Mouse (Mus musculus): ENCODE results near the gene Tssk2. TPM values are rescaled to one million over a fixed set of nuclear protein-coding genes. Genes with fewer than 3 reads are reported as not detected.
A peak's percentile ranks its signal among the peaks of the same experiment; 100 is the strongest.

The Tssk2 gene
- polyA plus RNA-seq (2014; fragmentation: Nextera tagmentation; extraction: Ambion mirVana) = not detected in 2 replicates

DNA sequence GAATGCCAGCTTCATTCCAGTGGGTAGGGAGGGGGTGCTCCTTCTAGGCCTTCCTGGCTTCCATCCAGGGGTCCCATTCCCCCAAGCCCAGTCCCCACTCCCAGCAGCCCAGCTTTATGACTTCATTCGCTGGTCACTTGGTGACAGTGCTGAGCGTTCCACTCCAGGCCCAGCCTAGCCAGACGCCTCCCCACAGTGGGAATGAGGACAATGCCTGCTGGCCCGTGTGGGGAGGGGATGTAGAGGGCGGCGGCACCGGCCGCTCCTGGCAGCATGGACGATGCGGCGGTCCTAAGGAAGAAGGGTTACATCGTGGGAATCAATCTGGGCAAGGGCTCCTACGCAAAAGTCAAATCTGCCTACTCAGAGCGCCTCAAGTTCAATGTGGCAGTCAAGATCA lies at the start of gene Tssk2, which contains the start of gene Dgcr2:
Gene Tssk2, plus strand, starts transcription at position 176 of the 400 bp plus-strand sequence.
Gene Dgcr2, minus strand, starts transcription at position 101 of the 400 bp plus-strand sequence.
- Histone ChIP-seq H3K9ac (replicated peaks; ENCODE audit: low read length) (no peak within 1 kb of the TSS), H3K36me3 (ENCODE audit: control insufficient read depth, insufficient read depth, low read length) (peaks cover 51% of the 10 kb centered on the region), H3K4me3 (replicated peaks; ENCODE audit: low read depth, low read length) (no peak within 1 kb of the TSS), H3K4me2 (ENCODE audit: low read length) (no peak within 1 kb of the TSS), H3K9me3 (ENCODE audit: control insufficient read depth, low read length) (no peaks in the 10 kb centered on the region), H3K4me1 (ENCODE audit: control insufficient read depth, insufficient read depth, low read length) (no peaks in the 10 kb centered on the region), H3K27ac (replicated peaks; ENCODE audit: low read depth, low read length) (no peak within 1 kb of the TSS), H3K27me3 (ENCODE audit: control insufficient read depth, insufficient read depth, low read length) (no peaks in the 10 kb centered on the region)
- no peak for ATAC-seq (ENCODE audit: low FRiP score, low TSS enrichment)
- no peak for DNase-seq
- WGBS = 91% methylated on average over 14 of the region's 14 CpGs

DNA sequence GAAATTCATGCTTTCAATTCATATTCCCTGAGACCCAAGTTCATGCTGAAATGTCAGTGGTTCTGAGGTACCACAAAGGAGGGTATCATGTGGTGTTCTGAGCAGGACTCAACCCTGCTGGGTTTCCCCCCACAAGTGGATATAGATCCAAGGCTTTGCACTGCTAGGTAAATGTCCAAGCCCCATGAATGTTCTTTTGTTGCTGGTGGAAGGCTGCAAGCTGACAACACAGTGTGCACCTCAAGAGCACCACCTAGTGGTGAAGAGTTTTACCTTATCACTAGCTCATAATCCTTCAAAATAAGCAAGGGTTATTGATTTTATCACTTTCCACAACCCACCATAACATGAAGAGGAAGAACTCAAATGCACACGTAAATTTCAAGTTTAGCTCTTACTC lies 49.5 kb upstream of the Tssk2 start:
- H3K36me3 ChIP-seq (ENCODE audit: control insufficient read depth, insufficient read depth, low read length) = peaks cover 92% of the 10 kb centered on the region
- WGBS = 26% methylated on average over 1 of the region's 1 CpGs
- no peak overlapping the region for H3K4me2 ChIP-seq (ENCODE audit: low read length)
- DNase-seq = peak; percentile 94
- ATAC-seq (ENCODE audit: low FRiP score, low TSS enrichment) = no peak; the same call in 1 of the 2 replicates
- no peaks in the 10 kb centered on the region for H3K4me1 ChIP-seq (ENCODE audit: control insufficient read depth, insufficient read depth, low read length)
- H3K9ac ChIP-seq (replicated peaks; ENCODE audit: low read length) = 0 out of 2 replicates have a peak overlapping the region, but pooled peaks have one; percentile 14
- no peaks in the 10 kb centered on the region for H3K9me3 ChIP-seq (ENCODE audit: control insufficient read depth, low read length)
- H3K27ac ChIP-seq (replicated peaks; ENCODE audit: low read depth, low read length) = peak overlapping the region; percentile 69
- no peak overlapping the region for H3K4me3 ChIP-seq (replicated peaks; ENCODE audit: low read depth, low read length)
- H3K27me3 ChIP-seq (ENCODE audit: control insufficient read depth, insufficient read depth, low read length) = no peaks in the 10 kb centered on the region

DNA sequence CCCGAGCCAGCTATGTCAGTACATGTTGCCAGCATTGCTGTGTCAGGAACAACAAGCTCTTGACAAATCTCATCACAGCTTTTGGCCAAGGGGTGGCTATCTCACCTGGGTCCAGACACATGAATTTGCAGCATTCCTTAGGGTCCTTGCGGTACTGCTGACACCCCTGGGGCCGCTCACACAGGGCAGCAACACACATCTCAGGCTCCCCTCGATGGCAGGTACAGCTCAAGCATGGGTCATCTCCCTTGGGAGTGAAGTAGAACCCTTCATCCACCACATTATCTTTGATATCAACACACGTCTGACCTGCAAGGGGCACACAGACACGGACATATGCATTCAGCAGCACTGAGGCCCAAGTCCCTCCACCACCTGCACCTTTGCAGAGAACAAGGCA lies 49.0 kb upstream of the Tssk2 start:
- peaks cover 91% of the 10 kb centered on the region for H3K36me3 ChIP-seq (ENCODE audit: control insufficient read depth, insufficient read depth, low read length)
- WGBS = 86% methylated on average over 6 of the region's 6 CpGs

DNA sequence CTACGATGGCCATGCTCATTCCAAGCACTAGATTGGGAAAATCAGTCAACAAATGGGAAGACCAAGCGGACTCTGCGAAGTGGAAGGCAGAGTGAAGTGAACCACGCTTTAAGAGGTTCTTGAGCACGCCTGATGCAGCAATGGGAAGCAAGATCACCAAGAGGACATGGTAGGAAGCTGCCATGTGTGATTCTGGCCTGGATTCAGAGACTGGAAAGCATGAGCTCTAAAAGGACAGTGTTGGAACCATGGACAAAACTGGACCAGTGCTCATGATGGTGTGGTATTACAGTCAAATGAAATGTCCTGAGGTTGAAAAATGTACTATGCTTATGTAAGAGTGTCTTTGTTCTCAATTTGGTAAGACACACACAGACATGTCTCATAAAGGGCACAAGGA lies 47.1 kb upstream of the Tssk2 start:
- H3K27ac ChIP-seq (replicated peaks; ENCODE audit: low read depth, low read length) = no peak overlapping the region
- DNase-seq (no peak), ATAC-seq (ENCODE audit: low FRiP score, low TSS enrichment) (no peak)
- 96% methylated on average over 5 of the region's 5 CpGs for WGBS
- no peak overlapping the region for H3K4me2 ChIP-seq (ENCODE audit: low read length)
- H3K36me3 ChIP-seq (ENCODE audit: control insufficient read depth, insufficient read depth, low read length) = peaks cover 87% of the 10 kb centered on the region
- no peaks in the 10 kb centered on the region for H3K4me1 ChIP-seq (ENCODE audit: control insufficient read depth, insufficient read depth, low read length)
- H3K9ac ChIP-seq (replicated peaks; ENCODE audit: low read length) = no peak overlapping the region
- H3K4me3 ChIP-seq (replicated peaks; ENCODE audit: low read depth, low read length) = no peak overlapping the region
- no peaks in the 10 kb centered on the region for H3K27me3 ChIP-seq (ENCODE audit: control insufficient read depth, insufficient read depth, low read length)
- H3K9me3 ChIP-seq (ENCODE audit: control insufficient read depth, low read length) = no peaks in the 10 kb centered on the region

More for the DNA sequence above, 49.0 kb upstream of the Tssk2 start:
- DNase-seq = no peak
- H3K4me2 ChIP-seq (ENCODE audit: low read length) = no peak overlapping the region
- H3K27me3 ChIP-seq (ENCODE audit: control insufficient read depth, insufficient read depth, low read length) = no peaks in the 10 kb centered on the region
- ATAC-seq (ENCODE audit: low FRiP score, low TSS enrichment) = no peak
- H3K27ac ChIP-seq (replicated peaks; ENCODE audit: low read depth, low read length) = no peak overlapping the region
- H3K4me1 ChIP-seq (ENCODE audit: control insufficient read depth, insufficient read depth, low read length) = no peaks in the 10 kb centered on the region
- H3K4me3 ChIP-seq (replicated peaks; ENCODE audit: low read depth, low read length) = no peak overlapping the region
- no peaks in the 10 kb centered on the region for H3K9me3 ChIP-seq (ENCODE audit: control insufficient read depth, low read length)
- H3K9ac ChIP-seq (replicated peaks; ENCODE audit: low read length) = no peak overlapping the region

DNA sequence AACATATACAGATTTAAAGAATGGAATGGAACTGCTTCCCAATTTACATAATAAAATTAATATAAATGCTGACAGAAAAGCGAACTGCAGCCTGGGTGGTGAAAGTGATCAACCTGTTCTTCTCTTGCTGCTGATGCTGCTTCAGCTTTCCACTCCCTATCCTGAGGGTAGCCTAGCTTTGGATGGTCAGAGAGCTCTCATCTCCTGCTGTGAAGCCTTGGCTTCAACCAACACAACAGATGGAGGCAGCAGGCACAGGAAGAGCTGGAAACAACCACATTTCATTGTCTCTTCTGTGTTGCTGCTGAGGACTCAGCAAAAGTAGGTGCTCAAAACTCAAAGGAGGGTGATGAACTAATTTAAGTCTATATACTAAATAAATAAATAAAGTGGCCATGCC lies 46.6 kb upstream of the Tssk2 start:
- ATAC-seq (ENCODE audit: low FRiP score, low TSS enrichment) (no peak), DNase-seq (no peak)
- no peak overlapping the region for H3K27ac ChIP-seq (replicated peaks; ENCODE audit: low read depth, low read length)
- 98% methylated on average over 1 of the region's 1 CpGs for WGBS
- peaks cover 87% of the 10 kb centered on the region for H3K36me3 ChIP-seq (ENCODE audit: control insufficient read depth, insufficient read depth, low read length)
- H3K9ac ChIP-seq (replicated peaks; ENCODE audit: low read length) = no peak overlapping the region
- H3K4me2 ChIP-seq (ENCODE audit: low read length) = no peak overlapping the region
- H3K4me3 ChIP-seq (replicated peaks; ENCODE audit: low read depth, low read length) = no peak overlapping the region
- no peaks in the 10 kb centered on the region for H3K9me3 ChIP-seq (ENCODE audit: control insufficient read depth, low read length)
- H3K27me3 ChIP-seq (ENCODE audit: control insufficient read depth, insufficient read depth, low read length) = no peaks in the 10 kb centered on the region
- no peaks in the 10 kb centered on the region for H3K4me1 ChIP-seq (ENCODE audit: control insufficient read depth, insufficient read depth, low read length)

DNA sequence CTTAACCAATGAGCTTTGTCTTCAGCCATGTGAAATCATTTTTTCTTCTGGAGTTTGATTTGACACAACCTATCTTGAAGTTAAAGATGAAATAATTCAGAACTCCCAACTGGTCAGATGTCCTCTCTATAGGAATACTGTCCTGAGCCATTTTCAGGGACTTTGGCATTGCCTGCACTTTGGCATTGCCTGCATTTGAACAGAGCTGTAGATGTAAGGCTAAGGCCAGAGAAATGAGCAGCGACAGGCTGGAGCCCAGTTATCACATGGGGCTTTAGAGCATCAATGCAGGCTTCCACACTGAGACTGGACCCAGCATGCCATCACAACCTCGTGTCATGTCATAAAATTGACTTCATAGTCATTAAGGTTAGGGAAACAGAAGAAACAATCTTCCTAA lies 45.2 kb upstream of the Tssk2 start:
- Histone ChIP-seq H3K9ac (replicated peaks; ENCODE audit: low read length) (no peak overlapping the region), H3K4me1 (ENCODE audit: control insufficient read depth, insufficient read depth, low read length) (no peaks in the 10 kb centered on the region), H3K4me2 (ENCODE audit: low read length) (no peak overlapping the region), H3K27ac (replicated peaks; ENCODE audit: low read depth, low read length) (no peak overlapping the region), H3K4me3 (replicated peaks; ENCODE audit: low read depth, low read length) (no peak overlapping the region), H3K36me3 (ENCODE audit: control insufficient read depth, insufficient read depth, low read length) (peaks cover 87% of the 10 kb centered on the region), H3K9me3 (ENCODE audit: control insufficient read depth, low read length) (no peaks in the 10 kb centered on the region), H3K27me3 (ENCODE audit: control insufficient read depth, insufficient read depth, low read length) (no peaks in the 10 kb centered on the region)
- ATAC-seq (ENCODE audit: low FRiP score, low TSS enrichment) (no peak), DNase-seq (no peak)
- WGBS = 91% methylated on average over 2 of the region's 2 CpGs

DNA sequence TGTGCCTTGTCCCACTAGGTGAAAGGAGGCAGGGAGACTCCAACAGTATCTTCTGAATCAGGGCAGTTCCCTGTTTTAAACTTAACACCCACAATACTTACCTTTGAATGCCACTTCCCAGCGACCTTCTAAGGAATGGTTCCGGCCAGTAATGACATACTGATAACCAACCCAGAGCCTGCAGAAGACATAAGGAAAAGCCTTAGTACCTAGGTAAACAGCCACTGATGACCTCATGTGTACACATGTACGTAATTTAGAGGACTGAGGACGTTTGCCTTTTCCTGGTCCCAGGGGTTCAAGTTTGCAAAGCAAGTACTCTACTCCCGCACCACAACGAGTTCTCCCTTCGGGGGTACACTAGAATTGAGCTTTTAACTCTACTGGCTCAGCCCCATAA lies 41.3 kb upstream of the Tssk2 start:
- H3K36me3 ChIP-seq (ENCODE audit: control insufficient read depth, insufficient read depth, low read length) = peaks cover 74% of the 10 kb centered on the region
- no peak overlapping the region for H3K27ac ChIP-seq (replicated peaks; ENCODE audit: low read depth, low read length)
- H3K4me2 ChIP-seq (ENCODE audit: low read length) = no peak overlapping the region
- DNase-seq (no peak), ATAC-seq (ENCODE audit: low FRiP score, low TSS enrichment) (no peak)
- 93% methylated on average over 7 of the region's 7 CpGs for WGBS
- H3K27me3 ChIP-seq (ENCODE audit: control insufficient read depth, insufficient read depth, low read length) = no peaks in the 10 kb centered on the region
- 0 out of 2 replicates have a peak, but pooled peaks cover 3% of the 10 kb centered on the region for H3K4me1 ChIP-seq (ENCODE audit: control insufficient read depth, insufficient read depth, low read length)
- no peaks in the 10 kb centered on the region for H3K9me3 ChIP-seq (ENCODE audit: control insufficient read depth, low read length)
- H3K9ac ChIP-seq (replicated peaks; ENCODE audit: low read length) = no peak overlapping the region
- H3K4me3 ChIP-seq (replicated peaks; ENCODE audit: low read depth, low read length) = no peak overlapping the region

DNA sequence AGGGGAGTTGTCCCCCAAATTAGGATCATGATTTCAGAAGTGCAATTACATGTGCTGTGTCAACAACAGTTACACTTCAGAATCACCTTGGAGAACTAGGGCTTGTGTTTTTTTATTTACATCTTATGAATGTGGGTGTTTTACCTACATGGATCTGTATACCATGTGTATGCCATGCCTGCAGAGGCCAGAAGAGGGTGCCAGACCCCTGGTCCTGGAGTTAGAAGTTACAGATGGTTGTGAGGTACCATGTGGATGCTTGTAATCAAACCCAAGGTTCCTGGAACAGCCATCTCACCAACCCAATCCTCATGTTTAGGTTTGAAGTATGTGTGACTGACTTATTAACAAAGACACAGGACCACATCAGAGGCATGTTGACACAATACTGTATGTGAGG lies 39.8 kb upstream of the Tssk2 start:
- ATAC-seq (ENCODE audit: low FRiP score, low TSS enrichment) = no peak
- H3K27ac ChIP-seq (replicated peaks; ENCODE audit: low read depth, low read length) = no peak overlapping the region
- H3K36me3 ChIP-seq (ENCODE audit: control insufficient read depth, insufficient read depth, low read length) = peaks cover 62% of the 10 kb centered on the region
- H3K4me1 ChIP-seq (ENCODE audit: control insufficient read depth, insufficient read depth, low read length) = peaks cover 7% of the 10 kb centered on the region; the same call in 1 of the 2 replicates
- peak; percentile 61 for DNase-seq
- H3K4me2 ChIP-seq (ENCODE audit: low read length) = no peak overlapping the region
- no peaks in the 10 kb centered on the region for H3K27me3 ChIP-seq (ENCODE audit: control insufficient read depth, insufficient read depth, low read length)
- H3K9ac ChIP-seq (replicated peaks; ENCODE audit: low read length) = no peak overlapping the region
- H3K4me3 ChIP-seq (replicated peaks; ENCODE audit: low read depth, low read length) = no peak overlapping the region
- H3K9me3 ChIP-seq (ENCODE audit: control insufficient read depth, low read length) = no peaks in the 10 kb centered on the region

DNA sequence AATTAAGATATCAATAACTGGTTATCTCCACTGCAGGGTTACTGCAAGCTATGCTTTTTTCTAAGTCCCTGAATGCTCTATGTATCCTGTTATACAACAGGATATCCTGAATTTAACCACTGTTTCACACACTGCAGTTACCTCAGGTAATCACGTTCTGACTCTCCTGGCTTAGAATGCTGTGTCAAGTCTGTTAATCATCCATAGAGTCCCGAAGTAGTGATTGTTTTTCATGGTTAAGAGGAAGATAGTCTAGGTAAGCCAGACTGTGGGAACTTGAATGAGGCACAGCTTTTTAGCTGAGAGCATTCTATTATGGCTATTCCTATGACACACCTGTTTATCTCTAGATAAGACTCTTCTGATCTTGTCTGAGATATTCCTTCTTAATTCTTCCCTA lies 33.1 kb upstream of the Tssk2 start:
- H3K4me2 ChIP-seq (ENCODE audit: low read length) = no peak overlapping the region
- no peak overlapping the region for H3K4me3 ChIP-seq (replicated peaks; ENCODE audit: low read depth, low read length)
- peaks cover 28% of the 10 kb centered on the region for H3K36me3 ChIP-seq (ENCODE audit: control insufficient read depth, insufficient read depth, low read length)
- peaks cover 7% of the 10 kb centered on the region; the same call in 1 of the 2 replicates for H3K4me1 ChIP-seq (ENCODE audit: control insufficient read depth, insufficient read depth, low read length)
- DNase-seq = no peak
- H3K9ac ChIP-seq (replicated peaks; ENCODE audit: low read length) = no peak overlapping the region
- H3K27ac ChIP-seq (replicated peaks; ENCODE audit: low read depth, low read length) = no peak overlapping the region
- H3K9me3 ChIP-seq (ENCODE audit: control insufficient read depth, low read length) = no peaks in the 10 kb centered on the region
- 96% methylated on average over 2 of the region's 2 CpGs for WGBS
- no peak for ATAC-seq (ENCODE audit: low FRiP score, low TSS enrichment)
- H3K27me3 ChIP-seq (ENCODE audit: control insufficient read depth, insufficient read depth, low read length) = no peaks in the 10 kb centered on the region
